Mouse (Mus musculus) heart, adult 2 months (tissue): ENCODE results near the gene Zbtb46. TPM values are rescaled to one million over a fixed set of nuclear protein-coding genes. Genes with fewer than 3 reads are reported as not detected.

Experiments used
- DNase-seq, 2 experiments: peaks; one replicate each; pipeline ENCODE4 v3.0.0; 2021
- H3K27ac ChIP-seq: fragments of 200-600 bp; 2 replicates; pipeline ENCODE4 v1.8.1; 2022
- H3K27me3 ChIP-seq: fragments of 200-500 bp; 2 replicates; pipeline ENCODE4 v1.6.1; 2012; ENCODE audit warnings: mild to moderate bottlenecking, low read length, inconsistent platforms, mixed read lengths; ENCODE audit not compliant: control insufficient read depth, insufficient read depth
- H3K36me3 ChIP-seq: fragments of 200-500 bp; 2 replicates; pipeline ENCODE4 v1.6.1; 2012; ENCODE audit warnings: low read length, inconsistent platforms; ENCODE audit not compliant: control insufficient read depth, insufficient read depth
- H3K4me1 ChIP-seq: fragments of 200-500 bp; 2 replicates; pipeline ENCODE4 v1.6.1; 2011; ENCODE audit warnings: low read length; ENCODE audit not compliant: control insufficient read depth, insufficient read depth
- H3K4me3 ChIP-seq: fragments of 200-600 bp; 2 replicates; pipeline ENCODE4 v1.8.1; 2022
- H3K79me2 ChIP-seq: fragments of 200-500 bp; replicated peaks from 2 replicates; pipeline ENCODE4 v1.6.1; 2012; ENCODE audit warnings: mild to moderate bottlenecking, inconsistent platforms, low read length, moderate library complexity, mixed read lengths; ENCODE audit not compliant: control insufficient read depth, insufficient read depth
- H3K9ac ChIP-seq: fragments of 200-500 bp; 2 replicates; pipeline ENCODE4 v1.6.1; 2012; ENCODE audit warnings: low read depth, mild to moderate bottlenecking, control low read depth, inconsistent platforms, low read length, mixed read lengths
- CTCF ChIP-seq: fragments of 200-600 bp; IDR thresholded peaks from 2 replicates; pipeline ENCODE4 v1.8.1; 2022; ENCODE audit warnings: antibody characterized with exemption, mild to moderate bottlenecking, moderate library complexity
- EP300 ChIP-seq: fragments of 200-500 bp; IDR thresholded peaks from 2 replicates; pipeline ENCODE4 v1.6.1; 2011; ENCODE audit warnings: low read depth, low read length, control low read depth; ENCODE audit not compliant: insufficient read depth
- POLR2A ChIP-seq: fragments of 200-500 bp; IDR thresholded peaks from 2 replicates; pipeline ENCODE4 v1.6.1; 2011; ENCODE audit warnings: mild to moderate bottlenecking, low read depth, low read length, control low read depth; ENCODE audit not compliant: insufficient read depth
- WGBS: fragments of 180-500 bp; shearing (Covaris S2); methylation state at CpG from one replicate; pipeline ENCODE4 v1.1.7; 2018; 5-methylcytosine and 5-hydroxymethylcytosine counted together
- intact Hi-C: fragments of 180-260 bp; cut with DNase I; formaldehyde crosslinking; loops from one replicate; pipeline ENCODE4 v1.15.1; 2025
- polyA plus RNA-seq: library from polyadenylated mRNA; depleted of rRNA; stranded (reverse); fragments of >200 nt; gene quantifications from 2 replicates; pipeline ENCODE4 v1.2.3, GENCODE M21; 2012
- total RNA-seq, 2 experiments: library from RNA; stranded (reverse); gene quantifications; 2 replicates each; pipeline ENCODE4 v1.2.3; 2021

Zbtb46 gene
- total and polyA plus RNA-seq, 3 experiments, result 8.3 to 13.2 (median 10.7) TPM

DNA sequence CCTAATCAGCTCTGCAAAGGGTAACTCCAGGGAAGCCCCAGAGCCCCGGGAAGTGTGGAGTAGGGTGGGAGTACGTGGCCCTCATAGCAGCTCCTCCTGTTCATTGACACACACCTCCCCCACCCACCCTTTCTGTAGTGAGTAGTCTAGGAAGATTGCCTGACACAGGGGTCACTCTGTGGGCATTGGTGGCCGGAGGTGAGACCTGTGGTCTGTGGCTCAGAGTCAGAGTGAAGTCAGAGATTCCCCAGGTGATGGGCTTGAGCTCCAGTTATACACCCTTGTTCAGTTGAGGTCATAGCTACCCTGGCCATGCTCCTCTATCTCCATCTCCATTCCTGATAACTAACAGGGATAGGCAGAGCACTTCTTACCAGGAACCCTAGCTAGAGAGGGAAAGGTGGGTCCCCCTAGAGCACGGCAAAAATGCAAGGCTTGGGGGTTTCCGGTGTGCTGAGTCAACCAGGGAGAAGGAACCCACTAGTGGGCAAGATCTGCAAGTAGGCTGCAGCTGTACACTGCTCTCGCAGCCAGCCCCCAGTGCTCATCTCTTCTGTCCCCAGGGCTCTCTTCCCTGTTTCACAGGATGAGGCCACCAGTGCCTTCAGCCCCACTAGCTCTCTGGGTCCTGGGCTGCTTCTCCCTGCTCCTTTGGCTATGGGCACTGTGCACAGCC lies 77.5 kb downstream of the Zbtb46 start:
- peaks cover 8% of the 10 kb centered on the region for H3K4me1 ChIP-seq
- no peak overlapping the region for H3K4me3 ChIP-seq
- intact Hi-C loops, result no loop called here
- no peaks in the 10 kb centered on the region for H3K79me2 ChIP-seq
- TF ChIP-seq CTCF (no peak), POLR2A (no peak)
- no peak overlapping the region for H3K27ac ChIP-seq
- WGBS, result 85% methylated on average over 6 of the region's 6 CpGs
- no peak for DNase-seq
- no peak overlapping the region for H3K9ac ChIP-seq
- no peaks in the 10 kb centered on the region for H3K36me3 ChIP-seq
- no peaks in the 10 kb centered on the region for H3K27me3 ChIP-seq

DNA sequence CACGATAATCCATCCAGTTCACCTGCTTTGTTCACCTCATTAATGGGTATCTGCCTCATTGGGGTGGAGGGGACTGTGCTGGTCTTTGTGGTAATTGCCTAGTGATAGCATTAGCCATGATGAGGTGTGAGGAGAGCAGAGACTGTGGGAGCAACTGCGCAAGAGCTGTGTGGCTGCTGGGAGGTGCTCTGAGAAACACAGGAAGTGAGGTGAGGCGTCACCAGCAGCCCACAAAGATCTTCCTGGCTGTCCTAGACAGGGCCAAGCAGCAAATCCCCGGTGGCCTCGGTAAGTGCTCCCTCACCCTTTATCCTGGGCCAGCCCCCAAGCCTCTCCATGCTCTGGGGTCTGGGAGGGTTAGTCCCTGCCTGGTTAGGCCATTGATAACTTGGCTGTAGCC lies 78.1 kb downstream of the Zbtb46 start:
- Histone ChIP-seq H3K79me2 (no peaks in the 10 kb centered on the region), H3K36me3 (no peaks in the 10 kb centered on the region)

GRCm38 (mm10) chr2:181380251-181380650 lies 79.0 kb downstream of the Zbtb46 start:
- TF ChIP-seq EP300 (no peak), POLR2A (no peak), CTCF (no peak)
- Histone ChIP-seq H3K27ac (no peak overlapping the region), H3K4me1 (peaks cover 6% of the 10 kb centered on the region), H3K9ac (no peak overlapping the region), H3K79me2 (no peaks in the 10 kb centered on the region), H3K27me3 (no peaks in the 10 kb centered on the region), H3K4me3 (no peak overlapping the region), H3K36me3 (no peaks in the 10 kb centered on the region)
- 51% methylated on average over 5 of the region's 5 CpGs for WGBS
- intact Hi-C loops, result no loop called here
- DNase-seq, result no peak

More for the DNA sequence above, 78.1 kb downstream of the Zbtb46 start:
- Histone ChIP-seq H3K27me3 (no peaks in the 10 kb centered on the region), H3K9ac (no peak overlapping the region), H3K27ac (no peak overlapping the region), H3K4me3 (no peak overlapping the region), H3K4me1 (peaks cover 7% of the 10 kb centered on the region)
- TF ChIP-seq CTCF (no peak), POLR2A (no peak), EP300 (no peak)
- no peak for DNase-seq
- 69% methylated on average over 5 of the region's 5 CpGs for WGBS
- intact Hi-C loops, result no loop called here

GRCm38 (mm10) chr2:181379778-181380177 lies 79.4 kb downstream of the Zbtb46 start, which contains the start of gene Lime1:
TSS of gene Lime1 (plus strand) at chr2:181380078.
- Histone ChIP-seq H3K36me3 (no peaks in the 10 kb centered on the region), H3K27ac (no peak within 1 kb of the TSS), H3K9ac (no peak within 1 kb of the TSS), H3K4me1 (peaks cover 2% of the 10 kb centered on the region; the same call in 1 of the 2 replicates), H3K4me3 (no peak within 1 kb of the TSS), H3K27me3 (no peaks in the 10 kb centered on the region), H3K79me2 (no peaks in the 10 kb centered on the region)
- 94% methylated on average over 12 of the region's 12 CpGs for WGBS
- no peak for DNase-seq
- intact Hi-C loops, result no loop called here
- TF ChIP-seq POLR2A (no peak), EP300 (no peak), CTCF (no peak)

GRCm38 (mm10) chr2:181378701-181379100 lies 80.5 kb downstream of the Zbtb46 start:
- peaks cover 2% of the 10 kb centered on the region; the same call in 1 of the 2 replicates for H3K79me2 ChIP-seq
- no peak for TF ChIP-seq EP300
- TF ChIP-seq CTCF, result no peak

DNA sequence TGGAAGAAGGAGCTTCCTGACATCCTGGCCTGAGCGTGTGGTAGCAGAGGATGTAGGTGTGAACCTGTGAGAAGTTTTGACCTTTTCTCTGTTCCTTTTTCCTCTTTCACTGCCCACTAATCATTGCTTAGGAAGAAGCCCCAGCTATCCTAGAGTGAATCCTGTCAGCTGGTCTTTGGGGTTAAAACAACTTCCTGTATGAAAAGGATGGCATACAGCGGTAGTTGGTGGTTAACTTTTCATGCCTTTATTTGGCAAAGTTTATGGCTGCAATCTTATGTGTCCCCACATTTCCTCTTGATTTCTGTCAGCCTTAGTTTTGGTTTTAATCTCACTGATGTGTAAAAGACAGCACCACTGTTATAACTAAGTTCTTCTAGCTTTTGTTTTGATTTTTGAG lies 82.0 kb downstream of the Zbtb46 start:
- H3K4me1 ChIP-seq, result peaks cover 1% of the 10 kb centered on the region; the same call in 1 of the 2 replicates
- no peak overlapping the region for H3K9ac ChIP-seq
- no peak overlapping the region for H3K4me3 ChIP-seq
- peaks cover 7% of the 10 kb centered on the region for H3K79me2 ChIP-seq
- H3K36me3 ChIP-seq, result no peaks in the 10 kb centered on the region
- H3K27me3 ChIP-seq, result no peaks in the 10 kb centered on the region
- TF ChIP-seq POLR2A, result no peak
- TF ChIP-seq CTCF, result no peak
- no peak for TF ChIP-seq EP300
- H3K27ac ChIP-seq, result no peak overlapping the region
- DNase-seq, result no peak
- intact Hi-C loops, result no loop called here
- WGBS, result 45% methylated on average over 2 of the region's 2 CpGs

More at GRCm38 (mm10) chr2:181378701-181379100, 80.5 kb downstream of the Zbtb46 start:
- no peak for DNase-seq
- no peaks in the 10 kb centered on the region for H3K27me3 ChIP-seq
- H3K4me1 ChIP-seq, result peaks cover 1% of the 10 kb centered on the region; the same call in 1 of the 2 replicates
- H3K4me3 ChIP-seq, result no peak overlapping the region
- intact Hi-C loops, result no loop called here
- 72% methylated on average over 5 of the region's 5 CpGs for WGBS
- no peak overlapping the region for H3K27ac ChIP-seq
- no peak overlapping the region for H3K9ac ChIP-seq
- no peaks in the 10 kb centered on the region for H3K36me3 ChIP-seq
